Mouse (Mus musculus) ZHBTc4 (cell line): ENCODE results near the gene Upp2.
A peak's percentile ranks its signal among the peaks of the same experiment; 100 is the strongest.

ENCODE experiments used
- DNase-seq: peaks from one replicate; pipeline ENCODE4 v3.0.0-alpha.2; 2011; ENCODE audit warnings: low read depth, low spot score

Gene Upp2

DNA sequence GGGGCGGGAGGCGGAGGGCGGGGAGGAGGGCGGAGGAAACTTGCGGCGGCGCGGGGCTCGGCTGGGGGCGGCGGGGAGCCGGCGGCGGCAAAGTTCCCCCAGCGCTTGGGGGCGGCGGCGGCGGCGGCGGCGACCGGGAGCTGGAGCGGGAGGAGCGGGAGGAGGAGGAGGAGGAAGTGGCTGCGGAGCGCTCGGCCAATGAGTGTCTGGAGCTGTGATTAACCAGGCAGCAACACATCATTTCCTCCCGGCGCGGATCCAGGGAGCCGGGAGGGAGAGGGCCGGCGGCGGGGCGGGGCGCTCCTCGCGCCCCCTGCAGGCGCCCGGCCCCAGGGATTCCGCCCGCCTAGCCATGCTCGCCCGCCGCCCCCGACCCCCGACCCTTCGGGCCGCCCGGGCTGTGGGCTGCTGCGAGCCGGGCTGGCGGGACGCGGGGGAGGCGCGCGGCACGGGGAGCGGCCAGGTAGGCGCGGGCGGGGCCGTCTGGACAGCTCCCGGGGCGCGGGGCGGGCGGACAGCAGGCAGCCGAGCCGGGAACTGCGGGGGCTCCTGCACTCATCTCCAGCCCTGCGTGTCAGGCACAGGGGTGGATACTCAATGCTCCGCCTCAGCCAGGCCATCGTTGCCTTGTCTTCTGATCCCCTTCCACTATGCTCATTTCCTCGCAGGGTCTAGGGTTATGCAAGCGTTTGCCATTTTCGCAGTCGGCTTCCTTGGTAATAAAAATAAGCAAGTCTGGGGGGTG is at the start of gene Upp2, which contains the start of gene Acvr1:
Gene Upp2, plus strand, starts transcription at position 233 of the 745 bp plus-strand sequence.
Gene Acvr1, minus strand, starts transcription at position 92 of the 745 bp plus-strand sequence.
- peak; percentile 89 for DNase-seq

DNA sequence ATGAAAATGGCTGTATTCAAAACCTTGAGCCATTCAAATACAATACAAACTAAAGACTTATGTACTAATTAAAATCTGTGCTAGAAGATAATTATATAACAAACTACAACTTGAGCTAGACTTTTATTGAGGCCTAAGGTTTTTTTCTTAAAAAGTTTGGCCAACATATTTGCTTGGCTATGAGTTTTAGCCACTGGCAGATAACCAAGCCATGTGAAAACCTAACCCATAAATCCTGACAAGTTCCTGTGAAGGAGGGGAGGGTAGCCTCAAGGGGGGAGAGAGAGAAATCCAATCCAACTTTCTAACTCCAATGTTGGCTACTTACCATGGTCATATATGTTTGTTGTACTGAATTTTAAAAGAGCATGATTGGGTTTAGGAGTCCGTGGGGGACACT is 48.6 kb upstream of the Upp2 start:
- no peak for DNase-seq

DNA sequence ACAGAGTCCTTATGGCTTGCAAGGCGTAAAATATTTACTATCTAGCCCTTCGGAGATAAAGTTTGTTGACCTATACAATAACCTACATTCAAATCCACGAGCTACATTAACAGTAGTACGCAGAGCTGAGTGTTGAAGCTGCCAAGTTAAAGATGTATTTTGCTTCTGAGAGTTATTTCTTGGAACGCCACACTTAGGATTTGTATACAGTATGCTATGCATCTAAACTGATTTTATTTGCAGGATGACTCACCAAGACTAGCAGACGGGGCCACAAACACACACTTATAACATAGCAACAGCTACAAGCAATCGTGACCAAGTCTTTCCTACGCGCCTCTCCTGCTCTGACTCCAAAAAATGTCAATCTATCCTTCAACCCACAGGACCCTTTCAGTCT is 46.4 kb upstream of the Upp2 start:
- DNase-seq = no peak

DNA sequence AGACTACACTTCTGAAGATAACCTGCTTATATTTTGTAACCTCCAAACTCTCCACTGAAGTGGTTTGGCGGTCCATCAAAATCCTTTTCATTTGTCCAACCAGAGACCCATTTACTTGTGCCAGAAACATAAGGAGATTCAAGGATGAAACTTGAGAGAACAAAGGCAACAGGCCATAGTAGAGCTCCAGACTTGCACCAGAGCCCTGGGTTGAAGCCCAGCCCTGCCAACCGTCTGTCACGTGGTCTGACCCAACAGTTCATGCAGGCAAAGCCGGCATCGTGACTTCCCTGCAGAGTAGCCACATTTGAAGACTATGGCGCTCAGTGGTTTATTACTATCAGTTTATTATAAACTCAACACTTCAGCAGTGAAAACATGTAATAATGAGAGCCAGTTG is 45.5 kb upstream of the Upp2 start:
- no peak for DNase-seq

DNA sequence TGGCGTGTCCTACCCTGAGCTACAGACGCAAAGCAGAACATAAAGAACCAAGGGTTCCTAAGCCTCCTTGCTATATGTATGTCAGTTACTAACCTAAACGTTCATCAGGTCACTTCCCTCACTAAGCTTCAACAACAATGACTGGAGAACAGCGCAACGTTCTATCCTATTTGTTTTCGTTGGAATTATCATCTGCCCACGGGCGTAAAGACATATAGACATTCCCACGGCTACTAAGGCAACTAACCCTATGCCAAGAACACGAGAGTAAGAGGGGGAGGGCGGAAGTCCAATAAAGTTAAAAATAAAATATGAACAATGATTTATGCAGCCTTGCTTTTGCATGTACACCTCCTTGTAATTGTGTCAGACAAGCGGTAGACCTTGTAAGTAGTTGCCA is 44.0 kb upstream of the Upp2 start:
- no peak for DNase-seq

DNA sequence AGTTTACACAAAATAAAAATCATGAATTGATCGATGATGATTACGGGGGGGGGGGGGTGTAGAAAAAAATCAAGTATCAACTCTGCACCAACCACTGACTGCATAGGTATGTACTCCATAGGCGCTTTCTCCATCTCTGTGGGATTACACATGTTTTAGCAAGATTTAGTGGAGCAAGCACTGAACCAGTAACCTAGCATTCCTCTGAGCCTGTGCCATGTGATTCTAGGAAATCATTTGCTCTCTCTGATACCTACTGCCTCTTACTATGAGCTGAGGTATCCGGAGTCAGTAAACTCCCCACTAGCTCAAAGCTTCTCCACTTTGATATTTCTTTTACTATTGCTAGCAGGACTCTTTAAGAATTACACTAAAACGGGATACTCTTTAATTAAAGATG is 43.2 kb upstream of the Upp2 start:
- DNase-seq = no peak

DNA sequence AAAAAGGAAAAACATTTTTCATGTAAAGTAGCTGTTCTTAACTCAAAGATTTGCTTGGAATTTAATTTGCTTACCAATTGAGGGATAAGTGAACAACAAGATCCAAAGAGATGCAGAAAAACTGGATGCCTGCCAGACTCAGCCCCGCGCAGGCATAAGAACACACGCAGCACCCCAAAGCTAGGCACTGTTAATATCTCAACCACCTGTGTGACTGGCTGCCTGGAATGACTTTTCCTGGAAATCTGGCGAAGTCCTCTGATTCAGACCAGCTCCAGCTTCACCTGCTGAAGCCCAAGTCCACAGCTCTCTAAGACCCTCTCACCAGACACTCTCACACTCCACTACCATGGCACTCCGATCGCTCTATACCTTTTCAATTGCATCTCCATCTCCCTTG is 42.7 kb upstream of the Upp2 start:
- no peak for DNase-seq

DNA sequence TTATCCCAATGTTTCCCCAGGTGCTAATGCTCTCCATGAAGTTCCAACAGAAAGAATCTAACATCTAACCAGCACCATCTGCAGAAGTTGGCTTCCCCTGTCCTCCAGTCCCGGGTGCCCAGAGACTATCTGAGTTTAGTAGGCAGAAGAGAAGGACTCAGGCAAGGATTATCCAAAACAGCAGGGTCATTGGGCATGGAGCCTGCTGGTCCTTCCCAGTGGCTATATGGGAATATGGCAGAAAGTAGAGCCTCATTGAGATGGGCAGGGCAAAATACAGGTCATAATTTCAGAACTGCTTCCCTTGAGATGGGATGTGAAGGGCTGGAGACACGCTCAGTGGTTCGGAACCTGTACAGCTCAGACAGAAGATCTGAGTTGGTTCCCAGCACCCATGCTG is 39.3 kb upstream of the Upp2 start:
- DNase-seq = no peak

DNA sequence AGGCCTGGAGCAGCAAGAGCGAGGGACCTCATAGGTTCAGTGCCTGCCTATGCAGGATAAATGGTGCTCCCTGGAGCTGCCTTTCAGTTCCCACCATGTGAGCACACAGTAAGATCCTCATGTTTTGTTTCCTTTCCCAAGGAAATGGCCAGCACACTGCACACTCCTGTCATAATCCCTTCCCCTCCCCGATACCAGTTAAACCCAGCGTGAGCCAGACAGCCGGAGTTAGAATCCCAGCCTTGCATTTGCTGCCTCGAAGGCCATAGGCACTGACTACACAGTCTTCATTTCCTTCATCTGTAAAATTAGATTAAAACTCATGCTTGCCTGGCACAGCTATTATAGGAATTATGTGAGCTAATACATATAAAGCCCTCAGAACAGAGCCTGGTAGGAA is 37.7 kb upstream of the Upp2 start:
- no peak for DNase-seq

DNA sequence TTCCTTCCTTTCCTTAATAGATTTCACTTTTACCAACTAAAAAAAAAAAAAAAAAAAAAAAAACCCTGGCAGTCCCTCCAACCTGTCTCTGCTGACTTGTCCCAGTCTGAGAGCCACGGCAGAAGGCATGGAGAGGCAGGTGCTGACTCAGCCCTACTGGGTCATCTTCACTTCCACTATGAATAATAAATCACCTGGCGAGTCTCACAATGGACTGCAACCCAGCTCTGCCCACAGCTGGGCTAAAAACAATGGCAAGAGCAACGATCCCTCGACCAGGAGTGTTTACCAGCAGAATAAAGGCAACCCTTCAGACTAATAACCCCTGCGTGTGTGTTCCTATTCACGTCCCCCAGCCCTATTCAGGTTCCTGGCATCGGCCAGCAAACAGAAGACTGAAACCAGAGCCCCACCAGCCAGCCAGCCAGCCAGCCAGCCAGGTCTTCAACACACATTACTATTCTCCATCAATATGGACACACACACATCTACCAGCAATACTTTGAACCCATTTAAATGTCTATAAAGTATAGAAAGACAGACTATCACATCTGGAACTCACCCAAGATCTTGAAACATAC is 37.1 kb upstream of the Upp2 start:
- DNase-seq = no peak

DNA sequence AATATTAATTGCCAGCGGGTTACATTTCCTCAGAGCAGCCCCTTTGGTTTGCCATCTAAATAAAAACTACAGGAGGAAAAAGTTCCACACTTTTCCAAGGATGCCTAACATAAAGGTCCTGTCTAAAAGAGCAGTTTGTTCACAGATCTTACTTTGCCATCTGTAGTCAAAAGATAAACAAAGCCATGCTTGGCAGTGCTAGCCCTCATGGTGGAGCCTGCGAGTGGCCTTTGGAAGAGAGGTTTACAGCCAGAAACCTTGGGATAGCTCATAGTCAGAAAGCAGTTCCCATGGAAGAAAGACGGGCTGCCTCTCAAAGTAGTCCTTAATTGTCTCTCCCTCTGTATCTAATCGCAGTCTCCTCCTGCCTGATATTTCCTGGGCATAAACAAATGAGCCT is 36.6 kb upstream of the Upp2 start:
- DNase-seq = no peak

DNA sequence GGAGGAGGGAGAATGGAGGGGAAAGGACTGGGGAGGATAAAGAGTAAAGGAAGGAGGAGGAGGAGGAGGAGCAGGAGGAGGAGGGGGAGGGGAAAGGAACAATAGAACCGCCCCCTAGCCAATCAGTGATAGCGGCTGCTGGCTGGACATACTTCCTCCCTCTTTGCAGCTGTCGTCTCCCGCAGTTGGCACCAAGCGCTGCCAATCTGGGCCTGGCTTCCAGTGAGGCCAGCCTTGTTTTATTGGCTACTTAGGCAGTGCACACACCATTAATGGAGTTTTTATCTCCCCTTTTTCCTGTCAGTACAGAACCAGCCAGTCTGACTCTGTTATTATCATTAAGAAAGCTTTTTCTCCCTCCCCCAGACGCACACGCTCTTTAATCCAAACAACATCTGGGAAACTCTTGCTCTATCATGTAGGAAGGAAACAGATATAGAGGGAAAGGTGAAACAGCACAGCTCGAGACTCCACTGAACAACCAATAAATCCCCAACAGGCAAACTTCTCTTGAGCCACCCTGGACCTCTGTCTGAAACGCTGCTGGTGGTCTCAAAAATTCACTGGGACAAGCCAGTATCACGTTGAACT is 34.7 kb upstream of the Upp2 start:
- DNase-seq = peak; percentile 56

DNA sequence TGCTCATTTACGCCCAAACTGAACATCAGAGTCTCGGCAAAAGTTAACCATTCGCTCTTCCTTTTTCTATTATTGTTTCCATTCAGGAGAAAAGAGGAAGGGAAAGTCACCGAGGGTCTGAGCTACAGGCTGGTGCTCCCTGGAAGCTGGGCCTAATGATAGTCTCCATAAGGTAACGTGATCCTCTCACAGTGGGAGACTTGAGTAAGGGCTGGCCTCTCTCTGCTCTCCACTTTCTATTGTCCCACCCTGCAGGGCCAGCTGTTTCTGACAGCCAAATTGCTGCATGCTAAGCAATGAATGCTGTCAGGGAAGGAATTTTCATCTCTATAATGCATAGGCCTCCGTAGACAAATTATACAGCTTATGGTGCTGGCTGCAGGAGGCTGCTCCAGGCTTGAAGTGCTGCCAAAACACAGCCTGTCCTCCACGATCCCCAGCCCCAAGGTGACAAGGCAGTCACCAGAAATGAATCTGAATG is 33.5 kb upstream of the Upp2 start:
- no peak for DNase-seq

DNA sequence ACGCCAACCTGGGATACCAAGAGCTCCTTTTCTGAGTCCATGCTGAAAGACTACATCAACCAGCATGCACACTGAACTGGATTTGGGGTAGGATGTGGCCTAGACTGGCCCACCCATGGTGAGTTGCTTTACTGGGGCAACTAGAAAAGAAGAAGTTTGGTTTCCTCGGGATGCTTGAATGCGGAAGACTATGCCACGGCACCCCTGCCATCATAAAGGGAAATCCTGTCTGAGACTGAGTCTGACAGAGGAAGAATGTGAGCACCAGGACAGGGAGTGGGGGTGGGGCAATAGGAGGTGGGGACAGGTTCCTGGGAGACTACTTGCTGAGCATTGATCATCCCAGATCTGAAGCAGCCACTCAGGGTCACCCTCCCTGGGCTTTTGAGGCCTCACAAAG is 32.7 kb upstream of the Upp2 start:
- DNase-seq = no peak

DNA sequence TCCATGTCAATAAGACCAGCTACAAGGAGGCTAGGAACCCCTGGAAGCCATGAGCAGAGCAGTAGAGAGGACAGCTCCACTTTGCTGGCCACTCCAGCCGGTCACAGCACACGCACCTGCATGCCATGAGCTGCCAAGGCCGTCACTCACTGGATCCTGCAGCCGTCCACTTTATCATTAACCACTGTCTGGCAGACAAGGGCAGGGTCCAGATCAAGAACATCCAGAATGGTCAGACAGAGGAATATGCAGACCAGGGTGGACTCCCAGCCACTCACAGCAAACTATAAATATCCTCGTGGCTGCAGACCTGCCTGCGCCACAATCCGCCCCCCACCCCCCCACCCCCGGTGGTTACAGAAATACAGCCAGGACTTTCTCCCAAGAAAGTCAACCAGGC is 31.9 kb upstream of the Upp2 start:
- no peak for DNase-seq

DNA sequence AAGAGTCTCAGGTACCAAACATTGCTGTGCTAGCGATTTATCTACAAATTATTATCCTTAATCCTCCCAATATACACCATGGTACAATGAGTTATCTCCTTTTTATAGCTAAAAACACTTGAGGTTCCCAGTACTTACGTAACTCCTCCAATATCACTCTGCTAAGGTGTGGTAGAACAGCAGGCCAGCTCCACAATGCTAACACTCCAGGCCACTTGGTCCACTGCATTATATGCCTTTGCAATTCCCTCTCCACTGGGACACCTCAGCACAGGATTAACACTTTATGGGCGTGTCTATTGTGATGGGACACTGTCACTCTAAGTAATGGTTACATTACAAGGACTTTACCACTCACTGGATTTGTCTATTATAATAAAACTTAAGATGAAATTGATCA is 30.3 kb upstream of the Upp2 start:
- DNase-seq = no peak

DNA sequence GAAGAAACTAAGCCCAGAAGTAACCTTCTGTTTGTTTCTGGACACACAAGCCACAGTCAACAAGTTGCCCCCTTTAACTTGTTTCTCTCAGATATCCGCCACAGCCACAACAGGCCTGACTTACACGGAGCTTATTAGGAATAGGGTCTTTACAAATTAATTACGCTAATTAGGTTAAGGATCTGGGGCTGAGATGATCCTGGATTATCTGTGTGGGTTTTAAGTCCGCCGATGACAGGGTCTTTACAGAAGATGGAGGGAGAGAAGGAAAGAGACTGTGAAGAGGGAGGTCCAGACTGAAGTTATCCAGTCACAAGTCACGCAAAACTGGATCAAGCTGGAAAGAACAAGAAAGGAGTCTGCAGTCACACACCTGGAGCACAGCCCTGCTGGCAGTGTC is 28.9 kb upstream of the Upp2 start:
- DNase-seq = peak; percentile 60

DNA sequence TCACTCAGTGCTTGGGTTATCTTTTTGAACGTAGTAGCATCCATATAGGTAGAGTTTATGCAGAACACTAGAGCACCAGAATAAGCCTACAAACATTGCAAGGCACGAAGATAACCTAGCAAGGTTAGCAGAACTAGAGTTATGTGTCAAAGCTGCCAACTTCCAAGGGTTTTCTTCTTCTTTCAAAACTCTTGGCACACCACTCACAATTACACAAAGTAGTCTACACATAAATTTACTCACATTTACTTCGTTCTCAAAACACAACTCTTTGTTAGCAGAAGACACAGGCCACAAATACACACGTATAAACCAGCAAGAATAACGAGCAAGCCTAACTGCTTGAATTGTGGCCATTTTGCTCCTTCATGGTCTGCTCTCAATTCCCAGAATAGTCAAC is 23.8 kb upstream of the Upp2 start:
- DNase-seq = no peak

DNA sequence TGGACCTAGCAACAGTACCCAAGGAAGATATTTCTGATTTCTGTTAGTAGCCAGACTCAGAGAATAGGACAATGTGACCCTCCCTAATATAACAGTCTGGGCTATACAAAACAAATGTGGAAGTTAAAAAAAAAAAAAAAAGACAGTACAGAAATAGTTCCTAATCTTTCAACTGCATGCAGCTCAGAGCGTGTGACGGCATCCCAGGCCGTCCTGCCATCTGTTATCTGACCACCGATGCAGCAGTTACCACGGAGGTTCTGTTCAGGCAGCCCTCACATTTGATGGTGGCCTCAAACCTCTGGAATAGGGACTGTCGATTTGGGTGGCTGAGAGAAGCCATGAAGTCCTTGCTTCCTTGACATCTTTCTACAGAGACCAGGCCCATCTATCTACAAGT is 22.7 kb upstream of the Upp2 start:
- no peak for DNase-seq

DNA sequence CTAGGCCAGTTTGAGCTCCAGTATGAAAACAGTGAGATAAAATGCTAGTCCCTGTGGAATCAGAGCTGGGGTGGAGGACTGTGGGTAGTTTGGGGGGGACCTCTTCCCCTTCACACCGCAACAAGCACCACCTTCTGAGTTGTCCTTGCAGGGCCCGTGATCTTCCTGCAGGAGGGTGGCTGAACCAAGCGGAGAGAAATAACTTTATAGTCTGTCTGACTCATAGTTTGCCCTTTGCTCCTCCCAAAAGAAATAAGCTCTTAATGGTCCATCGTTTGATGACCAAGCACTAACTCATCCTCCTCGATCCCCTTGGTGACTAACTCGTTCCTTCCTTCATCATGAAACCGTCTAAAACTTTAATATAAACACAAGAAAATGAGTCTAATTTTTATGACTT is 20.8 kb upstream of the Upp2 start:
- DNase-seq = no peak

DNA sequence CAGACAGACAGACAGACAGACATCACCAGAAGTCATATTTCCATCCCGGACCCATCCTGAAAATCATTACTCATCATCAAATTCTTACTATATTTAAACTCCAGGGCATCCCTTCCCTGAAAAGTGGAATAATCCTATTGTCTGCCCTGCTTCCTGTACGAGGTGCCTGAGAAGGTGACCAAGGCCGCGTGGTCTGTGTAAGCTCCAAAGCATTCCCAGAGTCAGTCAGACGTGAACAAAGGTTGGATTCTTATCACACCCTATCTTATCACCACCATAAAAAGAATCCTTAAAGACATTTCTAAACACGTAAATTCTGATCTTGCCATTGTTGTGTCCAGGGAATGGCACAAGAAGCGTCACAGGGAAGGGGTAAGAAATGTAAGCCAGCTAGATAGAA is 18.2 kb upstream of the Upp2 start:
- DNase-seq = no peak

DNA sequence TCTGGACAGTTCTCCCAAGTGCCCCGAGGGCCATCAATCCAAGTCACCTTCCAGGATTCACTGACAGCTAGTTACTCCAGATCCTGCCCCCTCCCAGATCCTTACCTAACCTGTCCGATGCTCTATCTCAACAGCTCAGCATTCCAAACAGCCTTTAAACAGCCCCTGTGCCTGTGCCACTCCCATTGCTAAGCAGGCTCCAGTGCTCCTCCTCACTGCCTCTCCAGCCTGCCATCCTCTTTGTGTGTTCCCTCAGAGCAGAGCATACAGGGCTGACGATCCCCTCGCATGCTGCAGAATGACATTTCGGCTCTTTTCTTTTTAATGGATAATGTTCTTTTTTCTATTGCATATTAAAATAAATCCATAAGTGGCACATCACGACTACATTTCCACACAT is 17.1 kb upstream of the Upp2 start:
- peak; percentile 57 for DNase-seq

DNA sequence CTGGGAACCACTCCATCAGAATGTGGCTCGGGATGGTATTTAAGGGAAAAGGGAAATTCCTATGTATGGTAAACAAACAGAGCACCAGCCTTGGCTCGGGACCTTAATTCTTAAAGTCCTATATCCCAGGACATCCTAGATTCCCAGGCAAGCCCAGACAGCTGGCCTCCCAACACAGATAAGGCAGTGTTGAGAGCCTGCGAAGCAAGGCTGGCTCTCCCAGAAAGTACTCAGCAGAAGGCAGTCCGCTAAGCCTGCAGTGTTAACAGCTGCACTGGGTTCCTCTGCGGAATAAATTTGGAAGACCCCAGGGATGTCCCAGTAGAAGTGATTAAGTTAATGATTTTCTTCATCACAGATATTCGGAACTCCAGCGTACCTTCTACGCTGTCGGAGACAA is 16.6 kb upstream of the Upp2 start:
- DNase-seq = no peak
